Mouse (Mus musculus): ENCODE measurements around the gene Irf2bpl. TPM values are rescaled to one million over a fixed set of nuclear protein-coding genes. Genes with fewer than 3 reads are reported as not detected.

Gene Irf2bpl
- total and polyA plus RNA-seq, 3 experiments = 8.4 to 18.8 (median 11.0) TPM

Other genes with a start within 250 kb of the Irf2bpl start
- gene Vash1, start 206.1 kb downstream of the Irf2bpl start, total RNA-seq (2014; fragmentation: Nextera tagmentation) = not detected in 2 replicates
- not detected in 2 replicates for gene Vash1, start 206.1 kb downstream of the Irf2bpl start, total RNA-seq (2017)
- gene Vash1, start 206.1 kb downstream of the Irf2bpl start, polyA plus RNA-seq (2012) = 0.02 TPM in 1 of 2 replicates, not detected in the other
- gene Angel1, start 158.3 kb downstream of the Irf2bpl start, total RNA-seq (2014; fragmentation: Nextera tagmentation) = 8.5 and 9.1 TPM in 2 replicates
- 1.8 and 2.9 TPM in 2 replicates for gene Angel1, start 158.3 kb downstream of the Irf2bpl start, total RNA-seq (2017)
- gene Angel1, start 158.3 kb downstream of the Irf2bpl start, polyA plus RNA-seq (2012) = 1.3 and 1.8 TPM in 2 replicates
- gene Lrrc74a, start 150.4 kb downstream of the Irf2bpl start, total RNA-seq (2014; fragmentation: Nextera tagmentation) = not detected in 2 replicates
- 0.05 TPM in 1 of 2 replicates, not detected in the other for gene Lrrc74a, start 150.4 kb downstream of the Irf2bpl start, total RNA-seq (2017)
- gene Lrrc74a, start 150.4 kb downstream of the Irf2bpl start, polyA plus RNA-seq (2012) = not detected in 2 replicates
- 89.5 and 104 TPM in 2 replicates for gene Cipc, start 62.2 kb upstream of the Irf2bpl start, total RNA-seq (2014; fragmentation: Nextera tagmentation)
- gene Cipc, start 62.2 kb upstream of the Irf2bpl start, total RNA-seq (2017) = 70.0 and 75.9 TPM in 2 replicates
- gene Cipc, start 62.2 kb upstream of the Irf2bpl start, polyA plus RNA-seq (2012) = 35.5 and 42.7 TPM in 2 replicates
- gene Zdhhc22, start 105.6 kb upstream of the Irf2bpl start, total RNA-seq (2014; fragmentation: Nextera tagmentation) = not detected in 2 replicates
- gene Zdhhc22, start 105.6 kb upstream of the Irf2bpl start, total RNA-seq (2017) = 0.06 and 0.11 TPM in 2 replicates
- not detected in 2 replicates for gene Zdhhc22, start 105.6 kb upstream of the Irf2bpl start, polyA plus RNA-seq (2012)
- not detected in 2 replicates for gene Tmem63c, start 136.5 kb upstream of the Irf2bpl start, total RNA-seq (2014; fragmentation: Nextera tagmentation)
- gene Tmem63c, start 136.5 kb upstream of the Irf2bpl start, total RNA-seq (2017) = not detected in 2 replicates
- not detected in 2 replicates for gene Tmem63c, start 136.5 kb upstream of the Irf2bpl start, polyA plus RNA-seq (2012)
- gene Ngb, start 217.7 kb upstream of the Irf2bpl start, total RNA-seq (2014; fragmentation: Nextera tagmentation) = not detected in 2 replicates
- gene Ngb, start 217.7 kb upstream of the Irf2bpl start, total RNA-seq (2017) = 0.23 and 0.49 TPM in 2 replicates
- not detected in 2 replicates for gene Ngb, start 217.7 kb upstream of the Irf2bpl start, polyA plus RNA-seq (2012)

All from G1E (cell line).